Mouse (Mus musculus) kidney, postnatal 36 days (tissue): Measurements from ENCODE around the gene Rfx7.
A peak's percentile ranks its signal among the peaks of the same experiment; 100 is the strongest.

Source experiments
- DNase-seq, 2 experiments: peaks; one replicate each; pipeline ENCODE4 v3.0.0; 2021 to 2022; ENCODE audit warnings: mixed read lengths in 2 of 2

Gene Rfx7

DNA sequence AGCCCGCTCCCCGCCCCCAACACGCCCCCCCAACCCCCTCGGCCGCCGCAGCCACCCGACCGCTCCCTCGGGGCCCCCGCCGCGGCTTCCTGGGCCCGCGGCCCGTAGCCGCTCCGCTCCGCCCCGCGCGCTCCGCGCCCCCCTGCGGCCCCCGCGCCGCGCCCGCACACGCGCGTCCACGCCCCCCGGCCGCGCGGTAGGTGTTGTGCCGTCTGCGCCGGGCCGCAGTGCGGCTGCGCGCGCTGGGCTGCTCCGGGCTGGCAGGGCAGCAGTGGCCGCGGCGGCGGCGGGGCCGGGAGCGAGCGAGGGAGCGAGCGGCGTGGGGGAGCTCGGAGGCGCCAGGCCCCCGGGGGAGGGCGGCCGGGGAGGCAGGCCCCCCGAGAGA, at the start of gene Rfx7:
Gene Rfx7 (plus strand): TSS at position 245 of the 385 bp plus-strand sequence.
- peak; percentile 79 to 88 for DNase-seq

DNA sequence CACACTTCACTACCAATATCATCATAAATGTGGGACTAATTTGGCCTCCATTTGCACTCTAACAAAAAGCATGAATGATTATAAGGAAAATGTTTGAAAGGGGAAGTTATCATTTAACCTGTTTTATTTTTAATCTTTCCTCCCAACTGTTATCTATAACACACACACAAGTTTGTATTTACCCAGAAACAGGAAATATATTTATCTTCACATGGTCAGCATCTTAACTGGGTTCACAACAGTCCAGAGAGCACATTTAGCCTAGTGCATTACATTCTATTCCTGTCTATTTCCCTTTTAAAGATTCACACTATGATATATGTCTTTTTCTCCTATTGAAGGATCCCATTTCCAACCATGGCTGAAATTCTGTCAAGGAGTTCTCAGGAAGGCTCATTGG, 43.5 kb upstream of the Rfx7 start:
- DNase-seq = no peak

DNA sequence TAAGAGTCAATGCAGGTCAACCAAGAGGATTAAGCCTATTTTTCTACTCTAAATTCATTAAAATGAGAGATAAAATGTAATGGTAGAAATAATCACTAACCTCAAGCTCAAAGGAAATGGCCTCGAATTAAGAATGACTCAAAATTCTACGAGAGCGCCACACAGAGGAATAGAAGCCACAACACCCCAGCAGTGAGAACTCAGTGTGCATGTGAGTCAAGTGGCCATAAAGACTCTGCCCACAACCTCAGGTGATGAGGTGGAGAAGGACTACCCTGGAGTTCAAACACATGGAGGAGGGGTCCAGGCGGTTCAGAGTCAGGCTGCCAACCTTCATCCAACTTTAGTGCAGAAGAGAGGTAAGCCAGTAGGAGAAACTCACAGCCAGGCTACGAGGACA, 42.9 kb upstream of the Rfx7 start:
- DNase-seq = no peak

DNA sequence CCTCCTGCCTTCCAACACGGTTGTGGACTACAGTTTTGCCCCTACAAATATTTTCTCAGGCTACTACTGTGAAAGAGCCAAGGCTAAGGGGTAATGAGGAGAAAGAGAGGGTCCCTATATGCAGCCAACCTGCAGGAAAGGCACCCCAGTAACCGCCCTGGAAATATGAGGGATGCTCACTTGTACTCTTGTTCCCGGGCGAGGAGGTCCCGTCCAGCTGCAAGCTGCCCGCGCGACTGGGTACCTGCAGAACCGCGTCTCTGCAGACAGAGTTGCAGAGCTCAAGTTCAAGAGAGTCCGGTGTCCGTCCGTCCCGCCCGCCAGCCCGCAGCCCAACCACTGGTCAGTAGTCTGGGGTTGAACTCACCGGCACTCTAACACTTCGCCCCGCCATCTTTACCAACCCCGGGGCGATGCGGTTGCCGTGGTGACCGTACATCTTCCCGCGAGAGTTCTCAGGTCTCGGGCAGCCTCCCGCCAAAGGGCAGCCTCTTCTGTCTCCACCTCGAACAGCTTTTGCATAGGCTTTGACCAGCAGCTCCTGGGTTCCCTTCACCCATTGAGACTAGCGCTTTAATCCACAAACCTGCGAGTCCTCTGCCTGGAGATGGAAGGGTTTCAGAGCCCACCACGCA, 40.4 kb upstream of the Rfx7 start:
- peak; percentile 95 to 97 for DNase-seq

DNA sequence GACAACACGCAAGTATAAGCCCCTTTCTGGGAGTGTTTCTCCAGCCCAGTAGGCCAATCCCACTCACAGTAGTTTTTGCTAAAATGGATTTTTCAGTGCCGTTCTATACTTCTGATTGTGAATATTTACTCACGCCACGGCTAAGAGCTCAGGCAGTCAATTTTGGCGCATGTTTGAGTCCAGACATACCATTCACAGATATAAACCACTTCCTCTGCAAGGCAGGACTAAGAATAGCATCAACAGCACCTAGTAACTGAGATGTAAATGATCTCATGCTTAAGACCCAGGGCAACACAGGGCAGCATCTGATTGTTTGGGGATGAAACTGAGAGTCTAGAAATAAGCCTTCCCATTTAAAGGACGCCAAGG, 39.9 kb upstream of the Rfx7 start, which contains the start of gene Tex9:
Gene Tex9 (minus strand): TSS at position 19 of the 372 bp plus-strand sequence.
- no peak for DNase-seq

DNA sequence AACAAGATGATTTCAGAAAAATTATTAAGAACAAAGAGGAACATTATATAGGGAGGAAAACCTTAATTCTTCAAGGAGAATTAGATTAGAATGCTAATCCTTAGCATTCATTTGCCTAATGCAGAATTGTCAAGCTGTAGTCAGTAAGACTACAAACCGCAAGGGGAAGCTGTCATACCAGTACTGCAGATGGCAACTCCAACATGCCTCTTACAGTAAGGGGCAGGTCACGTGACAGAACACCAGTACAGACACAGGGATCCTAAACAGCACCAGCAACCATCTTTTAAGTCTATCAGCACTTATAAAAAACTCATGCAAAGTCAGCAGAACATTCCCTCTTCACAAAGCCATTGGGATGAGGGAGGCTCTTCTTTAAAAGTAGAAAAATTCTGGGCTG, 38.6 kb upstream of the Rfx7 start:
- DNase-seq = no peak

DNA sequence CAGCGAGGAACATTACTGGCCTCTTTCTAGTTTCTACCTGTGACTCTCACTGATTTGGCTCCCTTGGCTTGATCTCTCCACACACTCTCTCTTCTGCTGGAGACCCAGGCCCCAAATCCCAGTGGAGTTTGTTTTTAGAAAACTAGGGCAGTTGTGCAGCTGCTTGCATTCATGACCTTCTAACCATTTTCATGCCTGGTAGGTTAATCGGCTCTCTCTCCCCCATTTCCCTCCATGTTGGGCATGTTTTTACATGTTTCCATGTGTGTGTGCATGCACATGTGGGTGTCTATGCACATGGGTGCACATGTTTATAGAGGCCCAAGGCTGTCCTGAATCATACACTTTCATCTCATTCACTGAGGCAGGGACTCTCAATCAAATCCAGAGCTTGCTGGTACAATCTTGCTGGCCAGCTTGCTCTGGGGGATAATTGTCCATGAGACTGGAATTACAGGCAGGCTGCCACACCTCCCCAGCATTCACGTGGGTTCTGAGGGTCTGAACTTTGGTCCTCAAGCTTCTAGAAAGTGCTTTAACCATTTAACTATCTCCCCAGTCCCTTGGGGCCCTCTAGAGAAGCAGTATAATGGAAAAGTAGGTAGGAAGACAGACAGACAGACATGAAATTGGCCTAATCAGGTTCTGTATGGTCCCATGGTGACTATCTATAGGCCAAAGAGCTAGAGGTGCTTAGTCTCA, 37.9 kb upstream of the Rfx7 start:
- peak; percentile 18 to 39 for DNase-seq

DNA sequence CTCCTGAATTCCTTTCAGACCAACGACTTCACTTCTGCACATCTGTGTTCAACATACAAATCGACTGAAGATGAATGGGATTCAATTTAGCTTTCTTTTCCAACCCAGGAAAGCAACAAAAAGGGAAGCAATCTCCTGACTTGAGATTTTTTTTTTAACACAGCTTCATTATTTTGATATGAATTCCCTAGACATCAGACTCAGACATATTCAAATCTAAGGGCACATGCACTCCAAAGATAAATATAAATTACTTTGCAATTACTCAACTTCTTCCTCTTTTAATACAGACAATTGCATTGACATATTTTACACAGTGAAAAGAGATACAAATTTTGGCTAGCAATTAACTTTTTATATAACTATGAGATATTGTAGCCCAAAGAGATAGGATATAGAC, 35.3 kb upstream of the Rfx7 start:
- no peak for DNase-seq

DNA sequence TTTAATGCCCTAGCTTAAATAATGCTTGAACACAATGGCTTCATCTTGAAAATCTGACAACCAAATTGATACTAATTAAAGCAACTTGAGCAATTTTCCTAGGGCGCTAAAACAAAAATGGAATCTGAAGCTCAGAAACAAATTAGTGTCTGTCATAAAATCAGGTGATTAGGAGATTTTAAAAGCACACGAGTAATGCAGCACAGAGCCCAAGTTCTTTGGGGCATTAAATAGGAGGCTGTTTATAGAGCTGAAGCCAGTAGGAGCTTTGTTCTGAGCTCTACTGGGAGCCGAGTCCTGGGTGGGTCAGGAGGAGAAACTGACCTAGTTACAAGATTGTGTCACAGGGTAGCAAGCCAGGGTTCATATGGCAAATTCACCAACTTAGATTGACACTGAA, 34.9 kb upstream of the Rfx7 start:
- DNase-seq = no peak

DNA sequence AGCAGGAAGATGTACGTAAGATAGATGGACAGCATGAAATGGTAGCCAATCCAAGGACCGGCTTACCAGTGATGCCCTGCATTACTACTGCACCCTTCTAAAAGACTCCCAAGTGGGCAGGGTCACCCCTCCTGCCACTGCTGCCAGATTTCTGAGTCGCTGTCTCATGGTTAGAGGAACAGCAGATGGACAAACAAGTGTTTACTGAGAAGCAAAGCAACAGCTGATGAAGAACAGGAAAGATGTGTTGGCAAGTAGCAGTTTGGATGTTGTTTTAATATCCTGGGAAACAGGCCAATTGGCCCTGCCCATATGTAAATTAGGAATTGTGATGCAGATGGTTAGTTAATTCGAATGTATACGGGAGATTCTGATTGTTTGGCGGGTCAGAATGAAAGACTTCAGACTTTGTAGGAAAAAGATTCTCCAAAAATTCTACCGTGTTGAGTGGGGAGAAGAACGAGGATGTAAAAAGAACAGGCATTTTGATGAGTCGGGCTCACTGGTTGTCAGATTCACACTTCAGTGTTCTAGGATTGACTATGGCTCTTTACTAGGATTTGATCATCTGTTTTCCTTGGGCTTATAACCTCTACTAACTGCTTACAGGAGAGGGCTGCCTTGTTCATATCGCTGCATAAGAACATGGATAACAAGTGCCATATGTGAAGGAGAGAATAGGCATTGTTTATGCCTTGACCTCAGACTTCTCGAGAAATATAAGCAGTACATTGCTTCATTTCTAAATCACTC, 19.6 kb upstream of the Rfx7 start:
- DNase-seq = no peak

DNA sequence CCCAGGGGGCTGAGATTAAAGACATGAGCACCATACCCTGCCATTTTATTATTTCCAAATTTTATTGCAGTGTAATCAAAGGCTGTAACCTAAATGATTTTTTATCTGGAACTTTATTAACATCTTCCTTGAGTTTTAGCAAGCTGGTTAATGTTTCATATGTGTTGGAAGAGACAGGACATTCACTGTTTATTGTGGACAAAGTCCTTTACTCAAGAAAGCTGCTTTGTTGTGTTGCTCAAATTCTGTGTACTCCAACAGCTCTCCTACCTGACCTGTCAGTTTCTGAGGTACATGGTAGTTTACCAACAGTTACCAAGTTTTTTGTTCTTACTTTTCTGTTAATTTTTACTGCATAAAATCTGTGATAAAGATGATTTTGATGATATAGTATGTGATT, 16.7 kb upstream of the Rfx7 start:
- peak in 1 of 2 experiments; percentile 39 for DNase-seq

DNA sequence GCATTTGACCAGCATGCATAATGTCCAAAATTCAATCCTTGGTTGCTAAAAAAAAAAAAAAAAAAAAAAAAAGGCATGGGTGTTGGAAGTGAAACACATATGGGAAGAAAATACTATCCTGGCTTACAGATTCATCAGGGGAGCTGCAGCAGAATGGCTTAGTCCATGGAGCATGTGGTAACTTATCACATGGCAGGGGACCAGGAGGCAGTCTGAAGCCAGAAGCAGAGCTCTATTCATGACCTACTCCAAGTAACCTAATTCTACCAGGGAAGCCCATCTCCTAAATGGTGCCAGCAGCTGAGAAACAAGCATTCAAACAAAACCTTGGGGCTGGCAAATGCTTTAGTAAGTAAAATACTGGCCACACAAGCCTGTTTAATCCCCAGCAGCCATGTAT, 12.8 kb upstream of the Rfx7 start:
- peak in 1 of 2 experiments; percentile 10 for DNase-seq

DNA sequence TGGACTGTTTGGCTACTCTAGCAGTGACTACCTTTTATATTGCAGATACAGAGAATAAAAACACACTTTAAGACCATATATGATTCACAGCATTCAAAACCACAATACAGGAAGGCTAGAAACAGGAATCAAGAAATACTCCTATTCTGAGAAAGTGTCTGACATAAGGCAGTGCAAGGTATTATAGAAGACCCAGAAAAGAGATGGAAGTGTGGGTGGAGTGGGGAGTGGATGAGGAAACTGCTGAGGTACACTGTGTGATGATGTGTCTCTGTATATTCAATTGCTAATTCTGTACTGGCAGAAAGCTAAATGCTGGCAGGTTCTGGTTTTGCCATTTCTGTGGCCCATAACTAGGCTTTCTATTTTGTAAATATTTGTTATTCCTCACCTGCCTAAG, 11.2 kb upstream of the Rfx7 start:
- DNase-seq = no peak

DNA sequence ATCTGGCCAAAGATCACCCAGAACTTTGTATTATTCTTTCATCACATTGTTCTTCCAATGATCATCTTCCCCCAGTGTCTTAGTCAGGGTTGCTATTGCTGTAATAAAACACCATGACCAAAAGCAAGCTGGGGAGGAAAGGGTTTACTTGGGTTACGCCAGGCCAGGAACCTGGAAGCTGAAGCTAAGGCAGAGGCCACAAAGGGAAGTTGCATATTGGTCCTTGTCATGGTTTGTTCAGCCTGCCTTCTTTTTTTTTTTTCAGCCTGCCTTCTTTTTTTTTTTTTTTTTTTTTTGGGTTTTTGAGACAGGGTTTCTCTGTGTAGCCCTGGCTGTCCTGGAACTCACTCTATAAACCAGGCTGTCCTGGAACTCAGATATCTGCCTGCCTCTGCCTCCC, 5.9 kb upstream of the Rfx7 start:
- no peak for DNase-seq

DNA sequence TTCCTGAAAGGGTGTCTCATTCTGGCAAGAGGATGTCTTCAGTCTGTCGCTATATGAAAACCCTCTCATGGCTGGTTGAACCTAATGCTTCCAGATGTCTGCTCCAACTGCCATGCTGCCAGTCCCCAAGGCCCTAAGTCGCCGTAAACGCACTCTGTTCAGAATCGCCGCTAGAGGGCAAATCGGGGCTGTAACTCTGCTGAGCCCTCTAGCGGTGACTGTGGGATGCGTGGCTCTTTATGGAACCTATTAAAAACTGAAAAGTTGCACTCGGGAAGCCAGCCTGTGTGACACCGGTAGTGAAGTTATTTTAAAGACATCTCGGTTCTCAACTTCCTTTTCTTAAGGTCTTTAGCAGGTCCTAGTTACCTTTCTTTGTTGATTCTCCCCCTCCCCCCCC, 1.8 kb upstream of the Rfx7 start:
- DNase-seq = peak; percentile 90 to 93

DNA sequence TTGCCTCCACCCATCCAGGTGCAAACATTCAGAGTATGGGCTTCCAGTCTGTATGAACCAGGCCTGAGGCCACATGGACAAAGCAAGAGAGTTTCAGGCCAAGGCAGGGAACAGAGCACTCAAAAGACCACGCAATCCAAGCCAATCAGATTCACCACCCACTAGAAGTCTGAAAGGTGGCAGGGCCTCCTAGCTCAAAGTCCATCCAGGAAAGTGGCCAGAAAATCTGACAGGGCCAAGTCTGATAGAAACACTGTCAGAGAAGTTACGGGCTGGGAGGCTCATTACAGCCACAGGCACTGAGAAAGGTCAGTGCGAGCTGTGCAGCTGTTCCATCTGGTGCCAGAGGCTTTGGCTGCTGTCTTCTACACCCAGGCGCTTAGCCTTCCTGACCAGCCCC, 1.2 kb upstream of the Rfx7 start:
- peak; percentile 74 to 86 for DNase-seq

DNA sequence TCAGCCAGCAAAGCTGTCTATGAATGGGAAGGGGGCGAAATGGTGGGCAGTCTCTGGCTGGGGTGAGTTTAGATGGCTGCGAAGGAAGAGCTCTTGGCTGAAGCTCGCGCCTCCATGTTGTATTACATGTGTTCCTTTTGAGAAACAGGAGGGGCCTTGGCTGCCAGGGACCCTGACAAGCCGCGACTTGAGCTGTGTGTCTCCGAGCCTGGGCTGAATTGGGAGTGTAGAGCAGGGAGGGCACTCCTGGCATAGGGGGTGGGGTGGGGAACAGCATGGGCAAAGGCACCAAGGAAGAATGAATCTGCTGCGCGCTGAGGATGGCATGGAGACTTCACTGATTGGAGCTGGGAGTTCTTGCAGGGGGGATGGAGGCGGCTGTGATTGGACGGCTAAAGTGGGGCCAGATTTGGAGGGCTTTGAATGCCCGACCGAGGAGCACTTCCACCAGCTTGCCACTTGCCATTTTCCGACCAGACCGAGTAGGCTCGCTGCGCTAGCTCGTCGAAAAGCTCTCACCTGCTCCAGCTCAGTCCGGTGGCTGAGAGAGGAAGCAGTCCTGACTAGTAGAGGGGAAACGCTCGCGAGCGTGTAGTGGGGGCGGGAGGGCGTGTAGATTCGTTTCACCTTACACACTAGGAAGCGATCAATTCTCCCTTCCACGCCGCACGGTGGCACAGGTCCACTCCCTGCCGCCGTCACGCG, 597 bp upstream of the Rfx7 start:
- DNase-seq = peak; percentile 80 to 81

DNA sequence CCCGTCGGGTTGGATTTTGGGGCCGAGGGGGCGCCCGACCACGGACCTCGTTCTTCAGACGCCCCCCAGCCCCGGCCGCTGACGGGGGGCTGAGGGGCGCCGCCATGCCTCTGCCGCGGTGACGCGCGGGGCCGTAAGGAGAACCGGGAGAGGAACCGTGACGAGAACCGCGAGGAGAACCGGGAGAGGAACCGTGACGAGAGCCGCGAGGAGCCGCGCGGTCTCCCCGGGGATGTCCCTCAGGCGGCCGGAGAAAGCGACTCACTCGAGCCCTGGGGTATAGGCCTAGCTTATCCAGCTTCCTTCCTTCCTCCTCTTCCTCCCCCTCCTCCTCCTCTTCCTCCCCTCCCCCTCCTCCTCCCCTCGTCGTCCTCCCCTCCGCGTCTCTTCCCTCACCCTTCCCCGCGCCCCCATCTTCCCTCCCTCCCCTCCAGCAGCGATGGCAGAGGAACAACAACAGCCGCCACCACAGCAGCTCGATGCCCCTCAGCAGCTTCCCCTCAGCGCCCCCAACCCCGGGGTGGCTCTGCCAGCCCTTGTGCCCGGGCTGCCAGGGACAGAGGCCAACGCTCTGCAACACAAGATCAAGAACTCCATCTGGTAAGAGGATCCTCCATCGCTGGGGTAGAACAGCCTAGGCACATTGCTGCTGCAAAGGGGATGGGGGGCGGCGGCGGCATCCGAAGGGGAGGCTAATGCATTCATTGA, 495 bp downstream of the Rfx7 start:
- peak; percentile 25 to 58 for DNase-seq

DNA sequence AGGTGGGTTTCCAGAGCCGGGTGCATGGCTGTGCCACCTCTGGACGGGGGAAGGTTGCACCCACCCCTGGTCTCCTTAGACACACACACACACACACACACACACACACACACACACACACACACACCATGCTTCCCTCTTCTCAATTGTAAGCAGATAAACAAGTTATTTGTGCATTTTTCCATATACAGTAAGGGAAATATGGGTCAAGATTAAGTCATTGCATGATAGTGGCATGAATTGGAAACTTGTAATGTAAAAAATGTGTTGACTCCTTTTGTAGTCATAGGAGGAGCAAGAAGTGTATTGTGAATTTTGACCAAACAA, 1.0 kb downstream of the Rfx7 start:
- DNase-seq = no peak

DNA sequence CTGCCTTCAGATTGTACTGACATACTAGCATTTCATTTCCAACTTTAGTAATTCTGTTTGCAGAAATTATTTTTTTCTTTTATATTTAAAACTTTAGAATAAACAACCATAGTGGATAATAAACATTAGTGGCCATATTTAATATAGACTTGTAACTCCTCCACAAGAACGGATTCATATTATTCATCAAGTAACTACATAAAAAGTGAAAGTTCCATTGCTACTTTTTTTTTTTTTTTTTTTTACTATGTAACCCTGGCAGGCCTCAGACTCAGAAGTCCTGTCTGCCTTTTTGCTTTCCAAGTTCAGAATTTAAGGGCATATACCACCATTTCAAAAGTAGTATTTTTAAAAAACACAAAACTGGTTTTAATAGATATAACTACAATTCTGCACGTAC, 2.9 kb downstream of the Rfx7 start:
- DNase-seq = no peak

DNA sequence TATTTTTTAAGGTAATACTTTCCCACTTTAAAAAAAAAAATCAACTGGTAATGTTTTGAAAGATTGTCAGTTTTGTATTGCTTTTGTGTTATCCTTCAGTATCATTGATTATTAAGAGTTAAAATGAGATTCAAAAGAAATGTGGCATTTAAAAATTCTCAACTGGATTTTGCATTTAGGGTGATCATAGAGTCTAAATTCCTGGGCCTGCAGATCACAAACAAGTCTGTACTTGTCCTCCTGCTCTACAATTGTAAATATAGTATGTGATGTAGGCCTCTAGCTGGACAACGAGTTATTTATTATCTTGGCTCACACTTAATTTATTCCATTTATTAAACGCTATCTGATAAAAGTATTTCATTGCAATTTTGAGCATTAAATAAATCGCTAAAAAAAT, 3.4 kb downstream of the Rfx7 start:
- DNase-seq = no peak

DNA sequence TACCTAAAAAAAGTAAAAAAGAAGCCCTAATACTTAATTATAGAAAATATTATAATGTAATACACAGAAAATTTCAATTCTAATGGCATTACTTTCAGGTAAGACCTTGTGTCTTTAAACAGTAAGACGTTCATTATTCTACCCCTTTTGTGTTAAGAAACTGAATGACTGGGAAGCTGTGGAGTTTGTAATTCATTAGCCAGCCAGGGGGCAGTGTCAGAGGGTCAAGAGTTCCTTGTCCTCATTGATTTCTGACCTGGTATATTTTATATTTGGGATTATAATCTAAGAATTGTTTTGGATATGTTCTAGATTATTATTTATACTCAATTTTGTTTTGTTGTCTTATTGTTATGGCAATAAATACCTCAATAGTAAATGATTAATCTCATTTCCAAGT, 5.0 kb downstream of the Rfx7 start:
- peak; percentile 34 to 64 for DNase-seq

DNA sequence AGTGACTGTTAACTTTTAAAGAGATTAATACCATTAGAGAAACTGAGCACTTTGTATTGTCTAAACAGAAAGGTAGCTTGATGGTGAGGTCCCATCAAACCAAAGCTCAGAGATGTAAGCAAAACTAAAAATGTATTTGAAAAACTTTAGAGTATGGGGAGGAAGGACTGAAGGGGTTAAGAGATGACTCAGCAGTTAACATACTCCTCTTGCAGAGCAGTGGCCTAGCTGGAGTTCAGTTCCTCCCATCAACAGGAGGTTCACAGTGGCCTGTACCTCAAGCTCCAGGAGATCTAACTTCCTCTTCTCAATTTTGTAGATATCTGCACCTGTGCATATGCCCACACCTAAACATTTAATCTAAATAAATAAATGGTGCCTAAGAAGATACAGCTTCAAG, 11.6 kb downstream of the Rfx7 start:
- DNase-seq = no peak
